Mouse (Mus musculus) liver, postnatal 0 days (tissue): ENCODE measurements at regions not wholly inside any gene's neighbourhood (a gene's known extent, or its start where the extent isn't known, plus 50 kb on each side); places are given as distances from the start of the nearest gene placed in this dataset.

Experiments used
- CTCF ChIP-seq: sonication (generic); IDR thresholded peaks from 2 replicates; pipeline ENCODE4 v1.5.1; 2016; ENCODE audit warnings: antibody characterized with exemption, low read depth
- EP300 ChIP-seq: IDR thresholded peaks from 2 replicates; pipeline ENCODE4 v1.6.1; 2016; ENCODE audit warnings: antibody characterized with exemption, low read depth, mild to moderate bottlenecking

DNA sequence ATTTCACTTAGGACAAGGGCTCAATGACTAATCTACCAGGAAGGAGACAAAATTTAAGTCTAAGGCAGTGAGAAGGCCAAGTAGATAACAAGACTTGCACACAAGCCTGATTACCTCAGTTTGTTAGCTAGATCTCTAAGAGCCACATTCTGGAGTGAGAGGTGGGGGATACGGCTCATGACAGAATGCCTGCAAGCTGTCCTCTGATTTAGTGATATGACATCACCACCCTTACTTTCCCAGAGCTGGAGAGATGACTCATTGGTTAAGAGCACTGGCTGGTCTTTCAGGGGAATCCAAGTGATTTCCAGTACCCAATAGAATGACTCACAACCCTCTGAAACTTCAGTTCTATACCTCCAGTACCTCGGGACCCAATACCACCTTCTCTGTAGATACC, 177.5 kb upstream of the Lyplal1 start:
- TF ChIP-seq CTCF, result no peak
- no peak for TF ChIP-seq EP300
